Mouse (Mus musculus) hematopoietic multipotent progenitor cell, adult 10-12 weeks (in vitro differentiated cells): Measurements from ENCODE around the gene Serpinb6b. TPM values are rescaled to one million over a fixed set of nuclear protein-coding genes. Genes with fewer than 3 reads are reported as not detected.

ENCODE experiments used
- polyA plus RNA-seq: library from polyadenylated mRNA; stranded (reverse); fragments of >175 nt; gene quantifications from 2 replicates; pipeline ENCODE4 v1.2.3, GENCODE M21; 2012; ENCODE audit warnings: low replicate concordance

Gene Serpinb6b
- 0.56 and 1.9 TPM in 2 replicates for polyA plus RNA-seq

GRCm38 (mm10) chr13:32964989-32965811, at the start of gene Serpinb6b:
TSS of gene Serpinb6b (plus strand) at chr13:32965209.

GRCm38 (mm10) chr13:33002950-33003349, 37.9 kb downstream of the Serpinb6b start, which contains the start of gene Serpinb9:
TSS of gene Serpinb9 (plus strand) at chr13:33003250.

GRCm38 (mm10) chr13:33027244-33027643, 62.2 kb downstream of the Serpinb6b start, which contains the start of gene Serpinb9b:
TSS of gene Serpinb9b (plus strand) at chr13:33027416.

Other genes starting within 250 kb of the Serpinb6b start
- gene Mylk4, start 181.3 kb upstream of the Serpinb6b start, polyA plus RNA-seq = 0.03 TPM in 1 of 2 replicates, not detected in the other
- 28.8 and 36.6 TPM in 2 replicates for gene Wrnip1, start 163.2 kb upstream of the Serpinb6b start, polyA plus RNA-seq
- not detected in 2 replicates for gene D930007J09Rik, start 162.4 kb upstream of the Serpinb6b start, polyA plus RNA-seq
- gene Serpinb1a, start 114.0 kb upstream of the Serpinb6b start, polyA plus RNA-seq = 3.3 and 19.9 TPM in 2 replicates
- 0.20 TPM in 1 of 2 replicates, not detected in the other for gene Serpinb1c, start 67.0 kb upstream of the Serpinb6b start, polyA plus RNA-seq
- gene Serpinb9, start 38.0 kb downstream of the Serpinb6b start, polyA plus RNA-seq = 1.5 and 1.6 TPM in 2 replicates
- 0.19 and 0.27 TPM in 2 replicates for gene Serpinb9b, start 62.2 kb downstream of the Serpinb6b start, polyA plus RNA-seq
- gene Serpinb1b, start 113.4 kb downstream of the Serpinb6b start, polyA plus RNA-seq = not detected in 2 replicates
- gene Serpinb9c, start 194.5 kb downstream of the Serpinb6b start, polyA plus RNA-seq = not detected in 2 replicates
- not detected in 2 replicates for gene Serpinb9d, start 227.8 kb downstream of the Serpinb6b start, polyA plus RNA-seq